Mouse (Mus musculus) embryonic facial prominence, embryonic 13.5 days (tissue): ENCODE results near the gene Spata7. TPM values are rescaled to one million over a fixed set of nuclear protein-coding genes. Genes with fewer than 3 reads are reported as not detected.

Source experiments
- ATAC-seq: fragments of 200-750 bp; cut with Nextera tagmentation; 2 replicates; pipeline ENCODE4 v1.8.0; 2017; ENCODE audit warnings: low read depth; ENCODE audit not compliant: insufficient number of reproducible peaks, insufficient read depth, low FRiP score, low TSS enrichment
- H3K27ac ChIP-seq: fragments of 300-500 bp; sonication (generic); 2 replicates; pipeline ENCODE4 v1.5.1; 2015; ENCODE audit warnings: moderate library complexity, mild to moderate bottlenecking, inconsistent platforms
- H3K27me3 ChIP-seq: fragments of 300-500 bp; sonication (generic); 2 replicates; pipeline ENCODE4 v1.6.1; 2015; ENCODE audit warnings: mild to moderate bottlenecking, inconsistent platforms
- H3K36me3 ChIP-seq: fragments of 300-500 bp; sonication (generic); 2 replicates; pipeline ENCODE4 v1.6.1; 2015; ENCODE audit warnings: mild to moderate bottlenecking, inconsistent platforms
- H3K4me1 ChIP-seq: fragments of 300-500 bp; sonication (generic); 2 replicates; pipeline ENCODE4 v1.6.1; 2015; ENCODE audit warnings: inconsistent platforms
- H3K4me2 ChIP-seq: fragments of 300-500 bp; sonication (generic); 2 replicates; pipeline ENCODE4 v1.6.1; 2015; ENCODE audit warnings: moderate library complexity, mild to moderate bottlenecking, inconsistent platforms
- H3K4me3 ChIP-seq: fragments of 300-500 bp; sonication (generic); 2 replicates; pipeline ENCODE4 v1.5.1; 2015; ENCODE audit warnings: mild to moderate bottlenecking, inconsistent platforms
- H3K9ac ChIP-seq: fragments of 300-500 bp; sonication (generic); 2 replicates; pipeline ENCODE4 v1.6.1; 2015; ENCODE audit warnings: mild to moderate bottlenecking, inconsistent platforms
- H3K9me3 ChIP-seq: fragments of 300-500 bp; sonication (generic); 2 replicates; pipeline ENCODE4 v1.6.1; 2016; ENCODE audit warnings: inconsistent platforms
- WGBS: fragments of 180-500 bp; shearing (Covaris S2); methylation state at CpG from one replicate; pipeline ENCODE4 v1.1.7; 2015; ENCODE audit warnings: mixed read lengths; 5-methylcytosine and 5-hydroxymethylcytosine counted together
- polyA plus RNA-seq: library from polyadenylated mRNA; unstranded; fragments of >200 nt; fragmentation: Nextera tagmentation; extraction: Ambion mirVana; gene quantifications from 2 replicates; pipeline ENCODE4 v1.2.1, GENCODE M21; 2015

The Spata7 gene
- polyA plus RNA-seq, 1 experiment from 2014 or later: 19.7 TPM

DNA sequence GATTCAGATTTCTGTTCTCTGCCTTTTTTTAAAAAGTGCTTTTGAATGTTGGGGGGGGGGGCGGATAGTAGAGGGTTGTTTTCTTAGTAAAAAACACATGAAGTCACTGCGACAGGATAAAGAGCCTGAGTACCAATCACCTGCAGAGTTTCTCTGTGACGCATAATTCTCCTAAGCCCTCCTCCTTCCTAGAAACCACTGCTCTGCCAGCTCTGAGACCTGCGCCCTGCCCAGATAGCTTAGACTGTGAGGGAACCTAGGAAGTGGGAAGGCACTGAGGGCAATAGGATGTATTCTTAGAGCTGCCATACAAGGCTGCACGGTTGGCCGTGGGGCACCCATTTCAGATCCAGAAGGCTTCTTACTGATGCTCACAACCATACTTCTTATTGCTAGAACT lies 84.9 kb downstream of the Spata7 start:
- 71% methylated on average over 6 of the region's 6 CpGs for WGBS
- H3K9me3 ChIP-seq: no peaks in the 10 kb centered on the region
- H3K36me3 ChIP-seq: no peaks in the 10 kb centered on the region
- ATAC-seq: no peak
- no peak overlapping the region for H3K27ac ChIP-seq
- H3K4me2 ChIP-seq: no peak overlapping the region
- no peak overlapping the region for H3K4me3 ChIP-seq
- H3K9ac ChIP-seq: no peak overlapping the region
- H3K27me3 ChIP-seq: no peaks in the 10 kb centered on the region
- peaks cover 17% of the 10 kb centered on the region for H3K4me1 ChIP-seq

DNA sequence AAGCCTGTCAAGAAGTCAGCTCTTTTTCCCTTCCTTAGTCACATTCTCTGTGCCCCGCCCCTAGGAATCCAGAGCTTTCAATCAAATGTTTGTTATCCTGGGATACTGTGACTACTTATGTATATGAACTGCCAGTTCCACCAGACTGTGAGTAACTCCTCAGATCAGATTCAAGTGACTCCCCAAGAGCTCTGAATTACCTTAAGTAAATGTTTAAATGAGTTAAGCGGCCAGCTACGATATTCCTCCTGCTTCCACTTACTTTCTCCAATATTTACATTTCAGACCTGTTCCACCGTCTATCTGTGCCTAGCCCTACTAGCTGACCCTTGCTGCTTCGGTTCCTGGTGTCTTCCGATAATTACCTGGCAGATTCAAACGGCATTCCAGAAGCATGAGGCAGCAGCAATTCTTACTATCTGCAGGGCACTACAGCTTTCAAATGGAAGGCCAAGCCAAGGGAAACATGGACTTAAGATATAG lies 85.7 kb downstream of the Spata7 start:
- H3K4me1 ChIP-seq: peaks cover 17% of the 10 kb centered on the region
- no peaks in the 10 kb centered on the region for H3K9me3 ChIP-seq
- H3K27ac ChIP-seq: no peak overlapping the region
- 31% methylated on average over 7 of the region's 7 CpGs for WGBS
- no peak overlapping the region for H3K4me3 ChIP-seq
- no peak overlapping the region for H3K4me2 ChIP-seq
- no peaks in the 10 kb centered on the region for H3K27me3 ChIP-seq
- H3K36me3 ChIP-seq: no peaks in the 10 kb centered on the region
- no peak overlapping the region for H3K9ac ChIP-seq
- no peak for ATAC-seq

DNA sequence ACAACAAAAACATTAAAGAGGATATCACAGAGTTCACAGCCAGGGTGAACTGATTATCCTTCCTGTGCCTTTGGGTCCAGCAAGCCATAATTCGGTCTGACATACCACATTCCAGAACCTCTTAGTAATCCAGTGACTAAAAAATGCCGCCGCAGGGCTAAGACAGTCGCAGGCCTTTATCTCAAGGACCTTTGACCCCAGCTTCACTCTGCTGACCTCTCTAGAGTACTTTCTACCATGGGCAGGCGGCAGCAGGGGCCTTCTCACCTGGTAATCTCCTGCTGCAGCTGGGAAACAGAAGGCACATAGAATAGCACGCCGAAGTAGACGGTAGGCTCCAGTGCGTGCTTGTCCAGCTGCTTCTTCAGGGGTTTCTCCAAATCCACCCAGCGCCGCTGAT lies 86.8 kb downstream of the Spata7 start:
- H3K36me3 ChIP-seq: no peaks in the 10 kb centered on the region
- 18% methylated on average over 11 of the region's 11 CpGs for WGBS
- H3K27me3 ChIP-seq: no peaks in the 10 kb centered on the region
- ATAC-seq: no peak
- no peak overlapping the region for H3K27ac ChIP-seq
- no peak overlapping the region for H3K4me2 ChIP-seq
- H3K9me3 ChIP-seq: no peaks in the 10 kb centered on the region
- H3K4me3 ChIP-seq: no peak overlapping the region
- no peak overlapping the region for H3K9ac ChIP-seq
- peaks cover 17% of the 10 kb centered on the region for H3K4me1 ChIP-seq

DNA sequence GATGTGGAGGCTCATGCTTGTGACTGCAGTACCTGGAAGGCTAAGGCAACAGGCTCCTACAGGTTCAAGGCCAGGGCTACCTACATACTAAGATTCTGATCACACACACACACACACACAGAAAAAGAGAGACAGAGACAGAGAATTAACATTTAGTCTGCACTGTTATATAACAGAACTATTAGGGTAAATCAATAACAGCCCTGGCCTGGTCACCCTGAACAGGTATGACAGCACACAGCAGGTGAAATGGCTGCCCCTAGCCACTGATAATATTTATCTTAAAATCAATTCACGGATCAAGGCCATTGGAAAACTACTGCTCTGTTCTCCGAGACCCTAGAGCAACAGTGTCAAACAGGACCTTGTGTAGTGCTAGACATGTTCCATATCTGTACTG lies 88.2 kb downstream of the Spata7 start:
- Histone ChIP-seq H3K9ac (no peak overlapping the region), H3K4me1 (peaks cover 25% of the 10 kb centered on the region), H3K27ac (no peak overlapping the region), H3K9me3 (no peaks in the 10 kb centered on the region), H3K27me3 (no peaks in the 10 kb centered on the region), H3K4me3 (no peak overlapping the region), H3K36me3 (no peaks in the 10 kb centered on the region), H3K4me2 (no peak overlapping the region)
- no peak for ATAC-seq
- 91% methylated on average over 2 of the region's 2 CpGs for WGBS

Other genes starting within 250 kb of the Spata7 start
- gene Kcnk10, start 49.8 kb upstream of the Spata7 start, polyA plus RNA-seq: 1.5 and 1.6 TPM in 2 replicates
- 5.4 and 6.4 TPM in 2 replicates for gene Ptpn21, start 109.2 kb downstream of the Spata7 start, polyA plus RNA-seq
- gene Zc3h14, start 118.8 kb downstream of the Spata7 start, polyA plus RNA-seq: 133 and 135 TPM in 2 replicates